Comparison of ENCODE assay signal across 15 mouse cellular contexts in the genomic region with DNA sequence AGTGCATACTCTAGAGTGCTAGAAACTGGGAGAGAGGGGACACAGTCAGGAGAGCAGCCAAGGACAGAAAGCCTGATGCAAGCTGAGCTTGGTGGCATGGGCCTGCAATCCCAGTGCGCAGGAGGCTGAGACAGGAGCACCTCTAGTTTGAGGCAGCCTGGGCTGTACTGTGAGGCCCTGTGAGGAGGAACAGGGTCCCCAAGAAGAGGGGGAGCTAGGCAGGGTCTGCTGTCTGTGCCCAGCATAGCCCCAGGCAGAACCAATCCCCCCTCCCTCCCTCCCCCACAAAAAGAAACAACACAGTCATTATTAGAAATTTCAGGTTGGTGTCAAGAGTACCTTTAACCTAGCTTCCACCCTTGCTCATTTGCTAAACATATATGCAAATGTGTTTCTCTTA. TPM values are rescaled to one million over a fixed set of nuclear protein-coding genes. Genes with fewer than 3 reads are reported as not detected.
DNase-seq lines count a peak whose midpoint lies in the region; ATAC-seq and TF ChIP-seq lines count a peak whose summit lies in the region.
"Had no signal": no experiment of that assay in that cellular context is flagged by ENCODE, and none has a peak within 500 bp of the region (broad histone marks: within the 10 kb centered on the region; RNA-seq: fewer than 3 reads in every experiment).

No protein-coding gene starts in this region.

- ATAC-seq in heart, embryonic 15.5 days (replicated peaks; ENCODE audit: insufficient number of reproducible peaks, insufficient read depth, low FRiP score, low read depth), result no peak
- ATAC-seq in forebrain, embryonic 15.5 days (replicated peaks), result peak; percentile 70
- 0 out of 2 replicates have a peak, but pooled peaks have one; percentile 39 for ATAC-seq in midbrain, embryonic 14.5 days (ENCODE audit: low FRiP score, low TSS enrichment)
- ATAC-seq: inflammation-experienced regulatory T-cells, adult 6 months had no signal

- intact Hi-C loops in heart, adult 2 months (cut with DNase I), result no loop called here

- no peaks in the 10 kb centered on the region for H3K9me3 ChIP-seq in heart, embryonic 15.5 days (replicated peaks)
- H3K9me3 ChIP-seq in forebrain, embryonic 15.5 days, result no peaks in the 10 kb centered on the region
- H3K9me3 ChIP-seq in midbrain, embryonic 14.5 days (ENCODE audit: control insufficient read depth, low read length), result no peaks in the 10 kb centered on the region
- H3K9me3 ChIP-seq: liver, embryonic 15.5 days; stomach, embryonic 15.5 days had no signal

- peaks cover 21% of the 10 kb centered on the region for H3K4me1 ChIP-seq in heart, embryonic 15.5 days (replicated peaks)
- H3K4me1 ChIP-seq in heart, adult 2 months (ENCODE audit: control insufficient read depth, insufficient read depth, low read length), result no peaks in the 10 kb centered on the region
- H3K4me1 ChIP-seq in forebrain, embryonic 15.5 days, result peaks cover 42% of the 10 kb centered on the region
- peaks cover 41% of the 10 kb centered on the region for H3K4me1 ChIP-seq in midbrain, embryonic 14.5 days (ENCODE audit: control insufficient read depth, insufficient read depth, low read length)
- H3K4me1 ChIP-seq: liver, embryonic 15.5 days; stomach, embryonic 15.5 days had no signal

- no peak overlapping the region for H3K9ac ChIP-seq in heart, embryonic 15.5 days
- H3K9ac ChIP-seq in heart, adult 2 months (ENCODE audit: low read depth, low read length), result no peak overlapping the region
- H3K9ac ChIP-seq in forebrain, embryonic 15.5 days (replicated peaks), result peak overlapping the region; percentile 44; the same call in 1 of the 2 replicates
- H3K9ac ChIP-seq in midbrain, embryonic 14.5 days (replicated peaks; ENCODE audit: low read length), result peak overlapping the region; percentile 41
- H3K9ac ChIP-seq: liver, embryonic 15.5 days; stomach, embryonic 15.5 days had no signal

- H3K4me2 ChIP-seq in heart, embryonic 15.5 days, result peak overlapping the region; percentile 53
- H3K4me2 ChIP-seq in forebrain, embryonic 15.5 days (replicated peaks), result peak overlapping the region; percentile 39
- peak overlapping the region; percentile 44 for H3K4me2 ChIP-seq in midbrain, embryonic 14.5 days (ENCODE audit: low read length)
- H3K4me2 ChIP-seq: liver, embryonic 15.5 days; stomach, embryonic 15.5 days had no signal

- no peak for DNase-seq in heart, adult 2 months
- peak; percentile 62 for DNase-seq in brain, embryonic 14.5 days (ENCODE audit: low read depth)
- no peak for DNase-seq in midbrain, embryonic 14.5 days
- DNase-seq in cerebellum, postnatal 25 days, result no peak
- DNase-seq in ovary, postnatal 10 days (ENCODE audit: low spot score), result no peak
- no peak for DNase-seq in layer of hippocampus, adult 8-10 months (ENCODE audit: low spot score in 2 of 2)
- DNase-seq: gastrocnemius, adult 2 months; kidney, postnatal 14 days had no signal

- H3K27me3 ChIP-seq in heart, embryonic 15.5 days, result no peaks in the 10 kb centered on the region
- no peaks in the 10 kb centered on the region for H3K27me3 ChIP-seq in heart, adult 2 months (ENCODE audit: control insufficient read depth, insufficient read depth, low read length)
- H3K27me3 ChIP-seq in forebrain, embryonic 15.5 days, result no peaks in the 10 kb centered on the region
- no peaks in the 10 kb centered on the region for H3K27me3 ChIP-seq in midbrain, embryonic 14.5 days (ENCODE audit: control insufficient read depth, insufficient read depth, low read length)
- H3K27me3 ChIP-seq: stomach, embryonic 15.5 days had no signal

- no peak for TF ChIP-seq POLR2A in heart, adult 2 months (IDR thresholded peaks at IDR 0.05; ENCODE audit: insufficient read depth, low read depth, low read length)
- no peak for TF ChIP-seq POLR2A in brain, embryonic 14.5 days (IDR thresholded peaks at IDR 0.05; ENCODE audit: borderline replicate concordance, extremely low read depth, insufficient read depth, insufficient read length, poor library complexity, severe bottlenecking)

- H3K36me3 ChIP-seq in heart, embryonic 15.5 days, result no peaks in the 10 kb centered on the region
- no peaks in the 10 kb centered on the region for H3K36me3 ChIP-seq in heart, adult 2 months (ENCODE audit: control insufficient read depth, insufficient read depth, low read length)
- H3K36me3 ChIP-seq in forebrain, embryonic 15.5 days, result no peaks in the 10 kb centered on the region
- no peaks in the 10 kb centered on the region for H3K36me3 ChIP-seq in midbrain, embryonic 14.5 days (ENCODE audit: control insufficient read depth, insufficient read depth, low read length)
- H3K36me3 ChIP-seq: liver, embryonic 15.5 days; stomach, embryonic 15.5 days had no signal

- H3K27ac ChIP-seq in heart, embryonic 15.5 days, result no peak overlapping the region
- H3K27ac ChIP-seq in heart, adult 2 months, result no peak overlapping the region
- H3K27ac ChIP-seq in forebrain, embryonic 15.5 days (replicated peaks), result peak overlapping the region; percentile 98
- H3K27ac ChIP-seq in midbrain, embryonic 14.5 days (replicated peaks; ENCODE audit: low read depth, low read length), result peak overlapping the region; percentile 93
- H3K27ac ChIP-seq: gastrocnemius, adult 2 months; liver, embryonic 15.5 days; macrophage; stomach, embryonic 15.5 days had no signal

- no peak for TF ChIP-seq EP300 in heart, adult 2 months (IDR thresholded peaks at IDR 0.05; ENCODE audit: insufficient read depth, low read depth, low read length)

- no peaks in the 10 kb centered on the region for H3K79me2 ChIP-seq in heart, adult 2 months (replicated peaks; ENCODE audit: control insufficient read depth, insufficient read depth, low read length)

- no peak overlapping the region for H3K4me3 ChIP-seq in heart, embryonic 15.5 days
- no peak overlapping the region for H3K4me3 ChIP-seq in heart, adult 2 months
- H3K4me3 ChIP-seq in forebrain, embryonic 15.5 days, result peak overlapping the region; percentile 29
- peak overlapping the region; percentile 6; the same call in 1 of the 2 replicates for H3K4me3 ChIP-seq in midbrain, embryonic 14.5 days (replicated peaks; ENCODE audit: low read depth, low read length)
- H3K4me3 ChIP-seq: erythroblast, embryonic 14.5 days; gastrocnemius, adult 2 months; liver, embryonic 15.5 days; stomach, embryonic 15.5 days had no signal

- TF ChIP-seq CTCF in heart, adult 2 months (IDR thresholded peaks at IDR 0.05), result no peak
- no peak for TF ChIP-seq CTCF in brain, embryonic 14.5 days (IDR thresholded peaks at IDR 0.05; ENCODE audit: borderline replicate concordance, extremely low read depth, insufficient read depth, insufficient read length)

- WGBS in heart, embryonic 15.5 days, result 95% methylated on average over 1 of the region's 1 CpGs
- 100% methylated on average over 1 of the region's 1 CpGs for WGBS in heart, adult 2 months
- 95% methylated on average over 1 of the region's 1 CpGs for WGBS in forebrain, embryonic 15.5 days
- WGBS in midbrain, embryonic 14.5 days, result 59% methylated on average over 1 of the region's 1 CpGs

RNA-seq across cellular contexts. Expression of a gene that starts 27.8 kb away (rescaled TPM):
- 4.1 and 6.3 TPM in 2 replicates for polyA plus RNA-seq in heart, embryonic 15.5 days (2015; fragmentation: Nextera tagmentation; extraction: Ambion mirVana)
- total RNA-seq in heart, adult 2 months (2021), result 1 to 10 TPM; 4.1 to 4.9 TPM
- 1.1 TPM in 2 replicates for polyA plus RNA-seq in heart, adult 2 months (2012; rRNA removed)
- 11.6 and 19.1 TPM in 2 replicates for polyA plus RNA-seq in brain, embryonic 14.5 days (2012; rRNA removed)
- polyA plus RNA-seq in forebrain, embryonic 15.5 days (2015; fragmentation: Nextera tagmentation; extraction: Ambion mirVana), result 35.9 and 36.0 TPM in 2 replicates
- 25.4 and 31.3 TPM in 2 replicates for polyA plus RNA-seq in midbrain, embryonic 14.5 days (2014; fragmentation: Nextera tagmentation; extraction: Ambion mirVana)
- total RNA-seq in layer of hippocampus, adult 8-10 months (2022), result 10 to 100 TPM; 33.9 to 41.8 (median 34.3) TPM

RNA-seq across cellular contexts. Expression of a gene that starts 60.0 kb away (rescaled TPM):
- polyA plus RNA-seq in heart, embryonic 15.5 days (2015; fragmentation: Nextera tagmentation; extraction: Ambion mirVana), result 42.1 and 52.3 TPM in 2 replicates
- total RNA-seq in heart, adult 2 months (2021), result 100 to 1,000 TPM in 1 of 2 experiments, 10 to 100 TPM in 1; 81.2 to 101 TPM
- polyA plus RNA-seq in heart, adult 2 months (2012; rRNA removed), result 30.5 and 57.6 TPM in 2 replicates
- 20.4 and 27.0 TPM in 2 replicates for polyA plus RNA-seq in brain, embryonic 14.5 days (2012; rRNA removed)
- polyA plus RNA-seq in forebrain, embryonic 15.5 days (2015; fragmentation: Nextera tagmentation; extraction: Ambion mirVana), result 23.7 and 26.6 TPM in 2 replicates
- 29.1 and 34.4 TPM in 2 replicates for polyA plus RNA-seq in midbrain, embryonic 14.5 days (2014; fragmentation: Nextera tagmentation; extraction: Ambion mirVana)
- 10 to 100 TPM; 60.6 to 67.8 (median 64.7) TPM for total RNA-seq in layer of hippocampus, adult 8-10 months (2022)

Comparison
In these comparisons a context has a peak if more than half of its experiments do, and no peak if none do; other contexts are left out.
1. H3K27ac ChIP-seq: peak in forebrain, embryonic 15.5 days (single experiment) and midbrain, embryonic 14.5 days (single experiment); none in heart, embryonic 15.5 days (single experiment) and heart, adult 2 months (single experiment).
2. H3K4me3 ChIP-seq: peak in forebrain, embryonic 15.5 days (single experiment) and midbrain, embryonic 14.5 days (single experiment); none in heart, embryonic 15.5 days (single experiment) and heart, adult 2 months (single experiment).
3. H3K9ac ChIP-seq: peak in forebrain, embryonic 15.5 days (single experiment) and midbrain, embryonic 14.5 days (single experiment); none in heart, embryonic 15.5 days (single experiment) and heart, adult 2 months (single experiment).
4. Peak in every context shown above with its lines, with median percentiles within 50 percentile points of each other: H3K4me2 ChIP-seq.